Mouse (Mus musculus) CH12.LX (cell line): ENCODE results near the gene Ptdss2. TPM values are rescaled to one million over a fixed set of nuclear protein-coding genes. Genes with fewer than 3 reads are reported as not detected.

Experiments used
- DNase-seq: peaks from one replicate; pipeline ENCODE4 v3.0.0-alpha.2; 2013; ENCODE audit errors: extremely low read depth
- H3K27ac ChIP-seq: 2 replicates; pipeline ENCODE4 v1.5.1; 2012; ENCODE audit warnings: low read depth, mild to moderate bottlenecking, control low read depth, moderate library complexity; ENCODE audit not compliant: insufficient read depth
- H3K27me3 ChIP-seq: replicated peaks from 2 replicates; pipeline ENCODE3; 2012; ENCODE audit warnings: inconsistent platforms
- H3K36me3 ChIP-seq, 2 experiments: replicated peaks in 1 of 2; 2 replicates each; pipeline versions ENCODE3 to v1.6.1; 2012; ENCODE audit warnings: inconsistent platforms in 1 of 2, low read length in 1 of 2, mild to moderate bottlenecking in 1 of 2, mixed read lengths in 1 of 2, moderate library complexity in 1 of 2; ENCODE audit not compliant: control insufficient read depth in 1 of 2, insufficient read depth in 1 of 2
- H3K4me1 ChIP-seq, 2 experiments: 2 replicates each; pipeline ENCODE4 v1.6.1; 2012; ENCODE audit warnings: inconsistent platforms in 1 of 2, moderate library complexity in 1 of 2; ENCODE audit not compliant: insufficient read depth in 2 of 2, control insufficient read depth in 1 of 2
- H3K4me2 ChIP-seq: 2 replicates; pipeline ENCODE4 v1.6.1; 2012; ENCODE audit warnings: low read depth, mild to moderate bottlenecking, control low read depth; ENCODE audit not compliant: poor library complexity, insufficient read depth, severe bottlenecking
- H3K4me3 ChIP-seq, 3 experiments: fragments of 150-350 bp in 1 of 3; sonication (generic) in 1 of 3; replicated peaks in 1 of 3; 2 replicates each; pipeline versions ENCODE3 to v1.5.1; 2011 to 2012; ENCODE audit warnings: low read depth in 2 of 3, low read length in 2 of 3, mild to moderate bottlenecking in 2 of 3, moderate library complexity in 2 of 3, control low read depth in 1 of 3, improper control_type of control experiment in 1 of 3, inconsistent platforms in 1 of 3, mixed read lengths in 1 of 3; ENCODE audit not compliant: poor library complexity in 1 of 3
- H3K79me2 ChIP-seq: replicated peaks from 2 replicates; pipeline ENCODE4 v1.6.1; 2012; ENCODE audit warnings: mild to moderate bottlenecking, moderate library complexity; ENCODE audit not compliant: control insufficient read depth, poor library complexity, insufficient read depth, severe bottlenecking; ENCODE audit errors: extremely low read depth
- H3K9ac ChIP-seq: 2 replicates; pipeline ENCODE4 v1.6.1; 2012; ENCODE audit warnings: low read depth, mild to moderate bottlenecking, control low read depth, moderate library complexity; ENCODE audit not compliant: insufficient read depth
- H3K9me3 ChIP-seq: replicated peaks from 2 replicates; pipeline ENCODE3; 2012; ENCODE audit warnings: low read length, inconsistent platforms, mixed read lengths
- CHD1 ChIP-seq: IDR thresholded peaks from 2 replicates; pipeline ENCODE4 v1.6.1; 2012; ENCODE audit warnings: low read depth, low read length, improper control_type of control experiment, inconsistent platforms
- CHD2 ChIP-seq: IDR thresholded peaks from 2 replicates; pipeline ENCODE4 v1.6.1; 2011; ENCODE audit warnings: low read length, improper control_type of control experiment
- CTCF ChIP-seq, 2 experiments: IDR thresholded peaks in 1 of 2; conservative IDR thresholded peaks in 1 of 2; 2 replicates each; pipeline ENCODE4 v1.5.1; 2011 to 2012; ENCODE audit warnings: low read depth in 2 of 2, low read length in 2 of 2, improper control_type of control experiment in 1 of 2, inconsistent platforms in 1 of 2, mild to moderate bottlenecking in 1 of 2, moderate library complexity in 1 of 2
- ELF1 ChIP-seq: IDR thresholded peaks from 2 replicates; pipeline ENCODE4 v1.6.1; 2014; ENCODE audit warnings: low read depth, mild to moderate bottlenecking, inconsistent platforms, low read length, improper control_type of control experiment
- EP300 ChIP-seq: IDR thresholded peaks from 2 replicates; pipeline ENCODE4 v1.6.1; 2011; ENCODE audit warnings: low read length, improper control_type of control experiment
- HCFC1 ChIP-seq: IDR thresholded peaks from 2 replicates; pipeline ENCODE4 v1.6.1; 2012; ENCODE audit warnings: low read depth, mild to moderate bottlenecking, inconsistent platforms, low read length, improper control_type of control experiment
- IRF4 ChIP-seq: IDR thresholded peaks from 2 replicates; pipeline ENCODE4 v1.6.1; 2014; ENCODE audit warnings: low read depth, mild to moderate bottlenecking, inconsistent platforms, low read length, improper control_type of control experiment
- JUND ChIP-seq: conservative IDR thresholded peaks from 2 replicates; pipeline ENCODE4 v1.6.1; 2011; ENCODE audit warnings: low read depth, low read length, improper control_type of control experiment
- KAT2A ChIP-seq: IDR thresholded peaks from 2 replicates; pipeline ENCODE4 v1.6.1; 2012; ENCODE audit warnings: low read length, improper control_type of control experiment, inconsistent platforms; ENCODE audit not compliant: insufficient replicate concordance
- MEF2A ChIP-seq: IDR thresholded peaks from 2 replicates; pipeline ENCODE4 v1.6.1; 2014; ENCODE audit warnings: low read depth, mild to moderate bottlenecking, inconsistent platforms, low read length, improper control_type of control experiment, borderline replicate concordance
- MXI1 ChIP-seq: IDR thresholded peaks from 2 replicates; pipeline ENCODE4 v1.6.1; 2011; ENCODE audit warnings: mild to moderate bottlenecking, low read depth, low read length, improper control_type of control experiment
- POLR2A ChIP-seq: IDR thresholded peaks from 2 replicates; pipeline ENCODE4 v1.6.1; 2011; ENCODE audit warnings: low read depth, mild to moderate bottlenecking, improper control_type of control experiment, low read length
- RAD21 ChIP-seq: IDR thresholded peaks from 2 replicates; pipeline ENCODE4 v1.6.1; 2011; ENCODE audit warnings: low read depth, mild to moderate bottlenecking, low read length, improper control_type of control experiment, moderate library complexity
- SIN3A ChIP-seq: IDR thresholded peaks from 2 replicates; pipeline ENCODE4 v1.6.1; 2012; ENCODE audit warnings: low read length, improper control_type of control experiment, inconsistent platforms
- SMC3 ChIP-seq: IDR thresholded peaks from 2 replicates; pipeline ENCODE4 v1.6.1; 2011; ENCODE audit warnings: low read depth, low read length, improper control_type of control experiment
- ZKSCAN1 ChIP-seq: IDR thresholded peaks from 2 replicates; pipeline ENCODE4 v1.6.1; 2012; ENCODE audit warnings: low read depth, inconsistent platforms, low read length, improper control_type of control experiment, borderline replicate concordance
- ZMIZ1 ChIP-seq: IDR thresholded peaks from 2 replicates; pipeline ENCODE4 v1.6.1; 2012; ENCODE audit warnings: low read depth, mild to moderate bottlenecking, inconsistent platforms, low read length, improper control_type of control experiment
- dilution Hi-C: fragments of 300-500 bp; cut with MboI; formaldehyde crosslinking; loops from 2 replicates; pipeline ENCODE4 v1.14.3; 2020; ENCODE audit warnings: low sequenced_read_pairs; ENCODE audit not compliant: extremely low pct_unique_long_range_greater_than_20kb, extremely low pct_ligation_motif_present
- in situ Hi-C: fragments of 300-500 bp; cut with MboI; formaldehyde crosslinking; loops from 3 replicates; pipeline ENCODE4 v1.14.3; 2019; ENCODE audit warnings: low sequenced_read_pairs, low pct_ligation_motif_present, low pct_unique_long_range_greater_than_20kb, mixed read lengths
- polyA plus RNA-seq: library from polyadenylated mRNA; unstranded; fragments of >175 nt; gene quantifications from 2 replicates; pipeline ENCODE4 v1.2.1, GENCODE M21; 2012; ENCODE audit warnings: low read depth; ENCODE audit not compliant: insufficient read length
- total RNA-seq, 2 experiments: library from RNA; depleted of rRNA; stranded (reverse); fragments of 300-350 nt in 1 of 2; fragments of >200 nt in 1 of 2; gene quantifications; 2 replicates each; pipeline ENCODE4 v1.2.3; 2012 to 2014

Ptdss2 gene
- total and polyA plus RNA-seq, 3 experiments = 2.9 to 22.9 (median 12.0) TPM

- Histone ChIP-seq H3K9ac (no peak overlapping the region), H3K79me2 (no peaks in the 10 kb centered on the region), H3K4me3 (no peak overlapping the region), H3K36me3 (peaks cover 24 to 83% of the 10 kb centered on the region in 2 experiments), H3K9me3 (no peaks in the 10 kb centered on the region), H3K27ac (no peak overlapping the region), H3K27me3 (no peaks in the 10 kb centered on the region), H3K4me2 (no peak overlapping the region), H3K4me1 (peaks cover 2 to 7% of the 10 kb centered on the region in 2 experiments; a peak in 1 of 4 replicates)
- TF ChIP-seq RAD21 = peak; percentile 7; the same call in 1 of the 2 replicates
- TF ChIP-seq CHD1 = no peak
- TF ChIP-seq SMC3 = peak; percentile 32; the same call in 1 of the 2 replicates
- no peak for TF ChIP-seq HCFC1
- peak; percentile 33 to 64 for TF ChIP-seq CTCF (conservative IDR thresholded peaks at IDR 0.05 in 1 of 2, IDR thresholded peaks at IDR 0.05 in 1 of 2; ENCODE audit: low read depth in 2 of 2, low read length in 2 of 2)
- peak; percentile 53 for DNase-seq
- dilution Hi-C loops = no loop called here
- in situ Hi-C loops = no loop called here
These were observed 20.9 kb downstream of the Ptdss2 start for GRCm38 (mm10) chr7:141143112-141143511.

GRCm38 (mm10) chr7:141143861-141144260 lies 21.7 kb downstream of the Ptdss2 start:
- Histone ChIP-seq H3K4me1 (peaks cover 2 to 7% of the 10 kb centered on the region in 2 experiments; a peak in 1 of 4 replicates), H3K27me3 (no peaks in the 10 kb centered on the region), H3K36me3 (peaks cover 18 to 80% of the 10 kb centered on the region in 2 experiments), H3K4me3 (no peak overlapping the region), H3K27ac (no peak overlapping the region), H3K9ac (no peak overlapping the region), H3K79me2 (no peaks in the 10 kb centered on the region), H3K4me2 (no peak overlapping the region), H3K9me3 (no peaks in the 10 kb centered on the region)
- dilution Hi-C loops (no loop called here), in situ Hi-C loops (no loop called here)
- no peak for TF ChIP-seq MXI1
- no peak for TF ChIP-seq SIN3A
- no peak for TF ChIP-seq MEF2A
- DNase-seq = no peak

GRCm38 (mm10) chr7:141144650-141145049 lies 22.5 kb downstream of the Ptdss2 start:
- Histone ChIP-seq H3K36me3 (peaks cover 14 to 77% of the 10 kb centered on the region in 2 experiments), H3K79me2 (no peaks in the 10 kb centered on the region)
- TF ChIP-seq ELF1 (no peak), KAT2A (no peak), CHD1 (no peak), MXI1 (no peak), CHD2 (no peak), ZMIZ1 (no peak), EP300 (no peak), SIN3A (no peak), POLR2A (no peak), IRF4 (no peak), ZKSCAN1 (no peak), JUND (no peak), MEF2A (no peak)
- TF ChIP-seq, all 38 proteins: peak for 0
- H3K27me3 ChIP-seq = no peaks in the 10 kb centered on the region
- peaks cover 2 to 7% of the 10 kb centered on the region in 2 experiments; a peak in 1 of 4 replicates for H3K4me1 ChIP-seq
- no peak for DNase-seq
- dilution Hi-C loops = no loop called here
- in situ Hi-C loops = no loop called here
- H3K27ac ChIP-seq = no peak overlapping the region
- H3K9me3 ChIP-seq = no peaks in the 10 kb centered on the region
- no peak overlapping the region for H3K9ac ChIP-seq
- H3K4me2 ChIP-seq = no peak overlapping the region
- H3K4me3 ChIP-seq = no peak overlapping the region
